Mouse (Mus musculus) mouse trophoblast stem cell (cell line): Measurements from ENCODE around the gene Krt13.

Experiments used
- in situ Hi-C, 2 experiments: fragments of 300-500 bp; cut with MseI, MboI; formaldehyde crosslinking; loops; 2 replicates in 1 of 2; 3 replicates in 1 of 2; pipeline ENCODE4 v1.15.1; 2025

The Krt13 gene

DNA sequence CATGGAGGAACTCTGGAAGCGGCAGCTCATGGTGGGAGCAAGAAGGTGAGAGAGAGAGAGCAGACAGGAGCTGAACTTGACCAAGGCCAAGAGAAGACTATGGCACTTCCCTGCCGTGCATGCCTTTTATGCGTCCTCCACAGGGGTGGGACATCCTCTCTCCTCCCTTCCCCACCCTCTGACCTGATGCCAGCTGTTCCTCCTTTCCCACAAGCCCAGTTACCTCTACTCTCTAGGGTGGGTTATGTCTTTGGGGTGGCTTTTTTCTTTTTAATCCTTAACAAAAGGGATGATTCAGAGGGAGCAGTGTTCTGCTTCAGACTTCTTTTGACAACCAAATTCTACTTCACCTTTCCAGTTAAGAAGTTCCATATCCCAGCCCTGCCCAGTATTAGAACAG lies at the start of gene Krt13:
TSS of gene Krt13 (minus strand) at position 101 of the 400 bp plus-strand sequence.
- in situ Hi-C loops, result no loop called here

DNA sequence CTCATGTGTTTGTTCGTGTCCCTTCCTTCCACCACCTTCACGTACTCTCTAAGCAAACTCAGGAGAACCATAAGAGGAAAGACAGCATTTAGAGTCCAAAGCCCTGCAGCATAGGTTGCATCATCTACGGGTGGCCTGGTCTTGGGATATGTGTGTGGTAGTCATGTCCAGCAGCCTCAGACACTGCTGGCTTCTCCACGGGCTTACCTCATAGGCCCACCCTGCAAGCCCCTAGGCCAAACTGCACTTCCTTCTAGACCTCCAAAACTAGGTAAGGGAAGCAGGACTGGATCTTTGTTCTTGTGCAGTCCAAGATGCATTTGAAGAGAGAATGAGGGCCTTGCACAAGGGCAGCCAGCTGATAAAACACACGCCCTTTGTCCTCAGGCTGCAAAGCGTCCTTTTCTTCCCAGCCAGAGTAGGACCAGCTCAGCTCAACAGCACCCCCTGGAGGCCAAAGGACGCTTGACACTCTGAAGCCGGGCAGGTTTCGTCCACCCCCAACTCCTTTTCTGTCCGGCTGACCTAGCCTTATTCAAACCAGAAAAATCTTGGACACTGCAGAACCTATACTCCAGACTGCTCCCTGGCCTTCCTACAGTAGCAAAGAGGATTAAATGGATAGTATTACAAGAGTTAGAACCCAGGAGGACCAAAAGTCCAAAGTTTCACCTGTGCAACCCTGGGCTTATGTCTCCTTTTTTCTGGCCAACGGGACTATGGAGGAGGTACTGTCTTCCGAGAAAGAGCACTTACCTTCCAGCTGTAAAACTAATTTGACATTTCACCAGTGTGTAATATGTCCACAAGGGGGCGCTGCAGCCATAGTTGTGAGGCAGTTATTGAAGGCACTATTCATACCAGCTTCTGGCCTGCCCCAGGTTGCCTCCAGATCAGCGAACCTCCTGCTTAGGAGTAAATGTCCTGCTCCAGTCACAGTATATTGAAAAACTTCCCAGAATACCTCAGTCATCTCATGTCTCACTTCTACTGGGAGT lies 47.7 kb upstream of the Krt13 start:
- in situ Hi-C loops, result loop anchor here (5.0 kb wide), 2 partner anchors 102 to 112 kb away; no protein-coding TSS in a partner anchor

DNA sequence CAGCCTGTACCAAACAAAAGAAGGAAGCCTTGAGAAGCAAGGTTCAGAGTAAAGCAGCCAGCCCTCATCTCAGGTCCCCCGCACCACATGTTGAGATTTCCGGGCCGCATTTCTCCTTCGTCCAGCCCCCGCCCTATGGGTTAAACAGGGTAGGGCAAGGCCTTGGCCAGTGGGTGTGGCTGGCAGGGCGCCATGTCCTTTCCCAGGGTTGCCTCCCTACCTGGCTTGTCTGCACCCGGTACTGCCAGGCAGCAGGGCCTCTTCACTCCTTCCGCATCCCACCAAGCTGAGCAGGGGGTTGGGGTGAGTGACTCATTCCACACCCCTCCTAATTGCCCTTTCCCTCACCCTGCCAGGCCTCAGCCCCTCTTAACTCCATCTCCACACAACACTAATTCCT lies 46.7 kb upstream of the Krt13 start:
- in situ Hi-C loops, result loop anchor here (5.0 kb wide), 2 partner anchors 101 to 111 kb away; no protein-coding TSS in a partner anchor

DNA sequence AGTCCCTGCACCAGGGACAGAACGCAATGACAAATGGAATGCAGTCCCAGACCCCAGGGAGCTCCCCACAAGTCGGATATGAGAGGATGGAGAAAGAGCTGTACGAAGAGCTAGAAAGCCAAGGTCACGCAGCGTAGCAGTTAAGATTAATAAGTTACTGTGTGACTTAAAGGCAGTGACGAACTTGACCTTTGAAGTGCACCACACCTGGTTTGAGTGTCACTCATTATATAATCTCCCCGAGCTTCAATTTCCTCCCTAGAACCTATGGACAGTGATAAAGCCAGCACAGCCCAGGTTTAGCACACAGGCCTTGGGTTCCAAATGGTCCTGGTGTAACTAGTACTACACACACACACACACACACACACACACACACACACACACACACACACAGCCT lies 43.0 kb upstream of the Krt13 start:
- in situ Hi-C loops, result no loop called here

DNA sequence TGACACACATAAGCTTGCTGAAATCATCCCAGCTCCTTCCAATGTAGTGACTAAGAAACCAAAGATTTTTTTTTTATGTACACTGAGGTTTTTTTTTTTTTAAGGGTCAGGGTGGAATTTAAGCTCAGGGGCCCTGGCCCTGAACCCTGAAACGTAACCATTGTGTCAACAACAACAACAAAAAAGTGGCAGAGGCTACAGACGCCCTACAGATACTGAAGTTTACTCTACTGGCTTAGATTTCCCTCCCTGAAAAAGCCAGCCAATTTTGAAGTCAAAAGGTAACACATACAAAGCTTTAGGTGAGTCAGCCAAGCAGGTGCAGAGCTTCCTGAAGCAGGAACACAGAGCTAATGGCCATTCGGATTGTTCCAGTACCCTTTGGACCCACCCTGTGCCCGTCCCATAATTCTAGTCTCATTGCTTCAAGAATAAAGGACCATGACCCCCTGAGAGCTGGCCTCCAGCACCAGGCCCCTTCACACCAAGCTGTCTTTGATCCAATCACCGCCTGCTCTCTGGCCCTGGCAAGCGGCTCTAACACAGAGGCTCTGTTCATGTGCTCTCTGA lies 36.6 kb upstream of the Krt13 start:
- in situ Hi-C loops, result no loop called here

DNA sequence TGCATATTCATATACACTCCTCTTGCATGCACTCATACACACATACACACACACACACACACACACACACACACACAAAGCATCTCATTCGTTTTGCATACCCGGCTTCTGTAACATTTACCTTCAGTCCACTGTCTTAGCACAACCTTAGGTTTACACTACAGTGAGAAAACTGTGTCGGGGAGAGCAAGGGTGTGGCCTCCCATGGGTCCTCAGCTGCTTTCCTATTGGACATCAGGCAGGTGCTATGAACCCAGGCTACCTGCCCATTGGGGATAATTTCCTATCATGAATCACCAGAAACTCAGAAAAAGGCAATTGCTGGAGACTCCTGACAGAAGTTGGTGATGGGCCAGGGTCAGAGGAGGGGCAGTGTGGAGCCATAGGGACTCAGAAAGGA lies 36.0 kb upstream of the Krt13 start:
- in situ Hi-C loops, result no loop called here

DNA sequence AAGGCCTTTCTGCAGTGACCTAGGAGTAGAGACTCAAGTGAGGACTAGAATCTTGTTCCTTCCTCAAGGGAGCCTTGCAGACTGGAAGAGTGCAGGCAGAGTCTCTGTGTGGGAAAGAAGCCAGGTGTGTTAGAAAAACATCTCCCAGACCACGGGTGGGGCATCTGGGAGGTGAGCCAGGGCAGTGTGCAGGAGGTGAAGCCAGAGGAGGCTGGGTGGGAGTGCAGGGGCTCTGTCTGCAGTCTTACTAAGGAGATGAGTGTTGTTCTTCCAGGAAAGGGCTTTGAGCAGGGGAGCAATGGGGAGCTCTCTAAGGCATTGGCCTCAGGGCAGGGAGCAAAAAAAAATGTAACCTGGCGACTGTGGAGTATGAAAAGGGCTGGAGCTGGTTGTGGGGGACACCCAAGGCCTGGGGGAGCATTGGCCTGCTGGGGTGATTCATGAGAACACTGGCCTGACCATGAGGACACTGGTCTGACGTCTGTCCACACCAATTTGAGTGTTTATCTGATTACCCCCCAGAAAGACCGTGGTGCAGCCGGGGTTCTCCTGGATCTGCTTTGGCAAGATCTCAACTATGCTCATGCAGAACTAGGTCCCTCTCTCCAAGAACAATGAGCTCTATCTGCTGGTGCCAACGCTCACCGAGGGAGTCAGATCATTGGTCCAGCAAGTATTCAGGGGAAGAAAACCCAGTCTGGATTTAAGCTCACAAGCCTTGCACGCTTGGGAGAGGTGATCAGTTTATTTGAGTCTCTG lies 34.3 kb upstream of the Krt13 start:
- in situ Hi-C loops, result no loop called here

DNA sequence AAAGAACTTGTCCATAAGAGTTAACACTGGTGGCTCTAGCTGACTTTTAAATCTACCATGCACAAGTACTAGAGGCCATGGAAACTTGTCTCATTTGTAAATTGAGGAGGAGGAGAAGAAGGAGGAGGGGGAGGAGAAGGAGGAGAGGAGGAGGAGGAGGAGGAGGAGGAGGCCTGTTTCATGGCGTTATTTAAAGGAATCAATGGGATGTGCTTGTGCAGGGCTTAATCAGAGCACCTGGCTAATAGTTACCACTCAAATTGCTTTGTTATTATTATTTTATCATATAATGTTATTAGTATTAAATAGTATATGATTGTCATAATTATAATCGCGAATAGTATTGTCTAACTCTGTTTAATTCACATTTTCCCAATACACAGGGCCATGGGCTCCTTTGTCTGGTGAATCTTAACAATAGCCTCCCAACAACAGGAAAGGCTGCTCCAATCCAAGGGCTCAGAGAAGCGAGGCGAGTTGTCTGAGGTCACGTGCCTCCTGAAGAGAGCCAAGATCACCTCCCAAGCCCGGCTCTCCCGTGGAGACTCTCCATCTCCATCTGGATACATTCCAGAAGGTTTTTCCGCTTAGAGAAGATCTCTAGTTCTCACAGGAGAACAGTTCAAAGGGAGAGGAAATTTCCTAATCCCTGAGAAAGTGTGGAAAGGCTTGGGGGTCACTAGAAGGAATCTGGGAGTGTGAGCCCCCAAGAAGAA lies 27.4 kb upstream of the Krt13 start, which contains the start of gene Krt19:
TSS of gene Krt19 (minus strand) at position 51 of the 716 bp plus-strand sequence.
- in situ Hi-C loops, result no loop called here

DNA sequence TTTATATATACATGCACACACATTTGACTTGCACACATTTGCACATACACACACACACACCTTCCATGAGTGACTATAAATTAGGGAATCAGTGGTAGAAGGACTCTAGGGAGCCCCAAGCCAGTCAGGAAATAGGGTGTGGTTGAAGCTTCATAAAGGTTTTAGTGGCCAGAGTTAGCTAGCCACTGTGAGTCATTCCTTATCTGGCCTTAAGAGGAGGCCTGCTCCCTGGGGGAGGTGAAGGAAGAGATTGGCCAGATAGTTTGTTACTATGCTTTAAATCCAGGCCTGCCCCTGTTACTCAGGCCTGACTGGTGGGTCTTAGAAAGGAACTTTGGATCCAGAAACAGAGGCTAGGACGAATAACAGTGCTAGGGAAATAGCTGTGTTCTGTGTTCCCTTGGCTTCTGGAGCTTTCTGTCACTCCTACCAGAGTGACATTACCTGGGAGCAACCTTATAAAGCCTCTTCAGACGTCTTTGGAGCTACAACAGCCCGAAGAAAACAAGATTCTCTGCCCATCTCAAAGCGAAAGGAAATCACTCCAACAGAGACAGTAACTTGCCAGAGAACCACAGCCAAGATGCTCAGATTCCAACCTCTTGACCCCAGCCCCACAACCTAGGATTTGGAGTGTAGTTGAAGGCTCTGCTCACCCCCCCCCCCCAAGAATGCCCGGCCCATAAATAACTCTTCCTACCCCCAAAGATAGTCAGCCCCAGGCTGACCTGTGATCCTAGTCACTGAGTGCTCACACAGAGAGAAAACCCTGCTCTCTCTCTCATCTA lies 26.4 kb upstream of the Krt13 start:
- in situ Hi-C loops, result no loop called here

DNA sequence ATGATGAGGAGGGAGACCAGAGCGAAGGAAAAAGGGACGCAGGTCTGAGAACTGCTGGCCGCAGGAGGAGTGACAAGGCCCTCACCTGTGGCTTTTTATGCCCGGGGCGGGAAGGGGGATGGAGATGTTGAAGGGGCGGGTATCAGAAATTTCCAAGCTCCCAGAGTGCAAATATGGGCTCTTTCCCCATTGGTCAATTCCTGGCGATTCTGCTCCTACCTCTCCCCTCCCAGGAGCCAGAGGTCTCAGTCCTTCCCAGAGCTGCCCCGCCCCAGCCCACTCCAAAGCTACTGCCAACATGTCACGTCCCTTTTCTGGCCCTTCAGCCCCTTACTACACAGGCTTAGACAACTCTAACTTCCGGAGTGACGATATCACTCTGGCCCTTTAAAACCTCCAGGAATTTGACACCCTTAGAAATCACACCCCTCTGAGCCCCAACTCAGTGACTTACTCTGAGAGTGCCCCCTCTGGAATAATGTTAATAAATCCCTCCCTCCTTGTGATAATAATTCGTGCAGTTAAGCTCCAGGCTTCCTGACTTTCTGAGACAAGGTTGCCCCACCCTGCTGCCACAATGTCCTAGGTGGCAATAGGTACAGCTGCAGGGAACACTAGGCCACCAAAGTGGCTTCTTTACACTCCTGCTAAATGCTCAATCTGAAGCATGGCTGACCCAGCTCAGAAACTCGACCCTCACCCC lies 24.6 kb upstream of the Krt13 start:
- in situ Hi-C loops, result no loop called here

DNA sequence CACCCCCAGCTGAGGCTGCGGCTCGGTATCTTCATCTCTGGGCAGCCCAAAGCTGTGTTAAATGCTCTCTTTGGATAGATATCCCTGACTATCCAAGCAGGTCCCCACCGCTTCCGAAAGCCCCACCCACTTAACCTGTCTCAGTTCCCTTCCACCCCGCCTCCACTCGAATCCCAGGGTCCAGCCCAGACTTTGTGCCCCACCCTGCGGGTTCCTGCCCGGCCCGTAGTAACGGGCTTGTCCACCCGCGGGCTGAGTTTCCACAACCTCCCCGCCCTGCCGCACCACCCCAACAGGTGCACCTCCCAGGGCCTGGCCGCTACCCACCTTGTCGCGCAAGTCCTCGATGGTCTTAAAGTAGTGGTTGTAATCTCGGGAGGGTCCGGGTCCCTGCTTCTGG lies 23.7 kb upstream of the Krt13 start:
- in situ Hi-C loops, result no loop called here

DNA sequence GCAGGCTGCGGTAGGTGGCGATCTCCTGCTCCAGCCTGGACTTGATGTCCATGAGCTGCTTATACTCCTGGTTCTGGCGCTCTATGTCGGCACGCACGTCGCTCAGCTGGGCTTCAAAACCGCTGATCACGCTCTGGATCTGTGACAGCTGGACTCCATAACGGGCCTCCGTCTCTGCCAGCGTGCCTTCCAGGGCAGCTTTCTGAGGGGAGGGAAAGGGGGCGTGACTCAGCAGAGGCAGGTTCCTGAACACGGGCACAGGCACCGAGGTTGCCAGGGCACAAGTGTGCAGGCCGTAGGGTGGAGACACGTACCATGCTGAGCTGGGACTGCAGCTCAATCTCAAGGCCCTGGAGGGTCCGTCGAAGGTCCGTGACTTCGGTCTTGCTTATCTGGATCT lies 19.6 kb upstream of the Krt13 start:
- in situ Hi-C loops, result no loop called here

DNA sequence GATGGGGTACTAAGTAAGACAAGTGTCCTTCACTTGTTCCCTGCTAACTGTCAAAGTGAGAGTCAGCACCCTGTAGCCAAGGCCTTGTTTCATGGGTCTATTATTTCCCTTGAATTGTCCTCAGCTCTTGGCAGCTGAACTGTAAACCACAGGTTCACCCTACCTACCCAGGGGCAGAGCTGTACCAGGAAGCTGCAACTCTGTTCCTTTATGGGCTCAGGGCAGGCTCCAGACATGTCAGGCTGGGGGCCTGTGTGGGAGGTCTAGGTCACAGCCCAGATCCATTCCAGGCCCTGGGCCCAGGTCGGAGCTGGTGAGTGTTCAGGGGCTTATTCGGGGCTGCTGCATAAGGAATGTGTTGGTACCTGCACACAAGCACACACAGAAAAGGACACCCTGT lies 18.0 kb upstream of the Krt13 start:
- in situ Hi-C loops, result no loop called here

DNA sequence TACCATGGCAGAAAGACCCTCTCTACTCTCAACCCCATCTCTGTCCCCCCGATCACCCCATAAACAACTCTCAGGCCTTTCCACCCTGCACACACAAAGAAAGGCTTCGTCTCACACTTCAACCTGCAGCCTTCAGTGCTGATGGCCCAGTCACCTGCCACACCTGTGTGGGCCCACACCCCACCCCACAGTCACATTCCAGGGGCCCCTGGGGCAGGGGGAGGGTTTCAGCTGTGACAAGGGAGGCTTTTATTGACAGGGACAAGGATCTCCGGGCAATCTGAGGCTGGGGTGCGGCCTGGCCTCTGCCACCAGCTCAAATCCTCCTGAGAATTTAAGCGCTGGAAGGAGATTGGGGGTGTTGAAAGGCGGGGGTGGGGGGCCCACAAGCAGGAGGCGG lies 17.4 kb upstream of the Krt13 start:
- in situ Hi-C loops, result no loop called here

DNA sequence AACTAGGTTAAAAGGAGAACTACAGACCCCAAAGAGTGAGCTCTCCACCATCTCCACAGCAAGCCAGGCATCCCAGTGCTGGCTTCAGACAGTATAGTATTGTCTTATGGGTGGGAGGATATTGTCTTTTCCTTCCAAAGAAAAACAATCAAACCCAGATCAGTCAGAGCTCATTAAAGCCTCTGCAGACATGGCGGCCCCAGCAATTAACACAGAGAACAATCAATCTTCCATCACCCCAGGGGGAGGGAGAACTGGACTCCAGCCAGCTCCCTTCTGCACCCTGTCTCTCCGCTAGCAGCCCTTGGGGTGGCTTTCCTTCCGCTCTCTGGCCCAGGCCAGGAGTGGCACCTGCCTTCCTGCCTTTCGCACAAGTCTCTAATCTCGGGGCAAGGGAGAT lies 16.3 kb upstream of the Krt13 start:
- in situ Hi-C loops, result no loop called here

DNA sequence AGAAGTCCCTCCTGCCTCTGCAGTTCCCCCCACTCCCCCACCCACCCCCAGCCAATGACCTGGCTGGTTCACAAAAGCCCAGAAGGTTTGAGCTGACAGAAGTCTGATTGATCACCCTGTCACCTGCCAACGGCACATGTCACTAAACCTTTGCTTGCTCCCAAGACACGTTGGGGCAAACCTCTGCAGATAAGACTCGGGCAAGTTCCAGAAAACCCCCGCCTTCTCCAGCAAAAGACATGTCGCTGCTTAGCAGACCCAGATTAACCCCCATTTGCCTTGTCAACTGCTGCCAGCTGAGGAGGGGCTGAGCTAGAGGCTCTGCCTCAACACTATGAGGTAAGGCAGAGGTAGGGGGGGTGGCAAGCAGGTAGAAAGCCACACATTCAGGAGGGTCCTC lies 15.2 kb upstream of the Krt13 start:
- in situ Hi-C loops, result no loop called here

DNA sequence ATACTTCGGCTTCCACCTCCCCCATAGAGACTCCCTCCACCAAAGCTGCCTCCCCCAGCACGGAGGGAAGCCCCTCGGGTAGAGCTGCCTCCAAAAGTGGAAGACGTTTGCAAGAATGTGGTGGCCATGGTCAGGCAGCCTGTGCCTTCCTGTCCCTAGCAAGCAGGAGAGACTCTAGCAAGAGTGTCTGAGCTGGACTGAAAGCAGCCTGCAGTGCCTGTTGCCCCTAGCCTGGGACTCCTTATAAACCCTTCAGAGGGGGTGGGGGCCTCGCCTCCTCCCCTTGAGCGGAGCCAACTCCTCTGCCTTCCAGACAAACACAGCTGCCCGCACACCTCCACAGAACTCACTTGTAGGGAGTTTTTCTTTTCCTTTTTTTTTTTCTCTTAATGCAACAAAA lies 14.4 kb upstream of the Krt13 start, which contains the start of gene Krt15:
TSS of gene Krt15 (minus strand) at position 198 of the 400 bp plus-strand sequence.
- in situ Hi-C loops, result no loop called here

DNA sequence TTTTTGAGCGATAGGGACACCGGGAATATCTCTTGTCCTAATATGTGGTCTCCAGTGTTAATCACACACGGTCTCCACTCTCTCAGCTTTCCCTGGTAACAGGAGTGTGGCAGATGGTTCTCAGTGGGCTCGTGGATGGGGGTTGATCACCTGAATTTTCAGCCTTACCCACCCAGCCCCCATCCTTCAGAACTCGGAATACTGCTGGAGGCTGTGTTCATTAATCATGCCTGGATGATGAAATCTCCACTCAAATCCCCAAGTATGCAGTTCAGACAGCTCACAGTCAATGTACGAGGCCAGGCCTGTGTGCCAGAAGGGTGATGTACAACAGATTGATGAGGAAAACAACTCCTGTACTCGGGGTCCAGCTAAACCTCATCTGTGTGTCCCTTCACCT lies 3.5 kb upstream of the Krt13 start:
- in situ Hi-C loops, result no loop called here

DNA sequence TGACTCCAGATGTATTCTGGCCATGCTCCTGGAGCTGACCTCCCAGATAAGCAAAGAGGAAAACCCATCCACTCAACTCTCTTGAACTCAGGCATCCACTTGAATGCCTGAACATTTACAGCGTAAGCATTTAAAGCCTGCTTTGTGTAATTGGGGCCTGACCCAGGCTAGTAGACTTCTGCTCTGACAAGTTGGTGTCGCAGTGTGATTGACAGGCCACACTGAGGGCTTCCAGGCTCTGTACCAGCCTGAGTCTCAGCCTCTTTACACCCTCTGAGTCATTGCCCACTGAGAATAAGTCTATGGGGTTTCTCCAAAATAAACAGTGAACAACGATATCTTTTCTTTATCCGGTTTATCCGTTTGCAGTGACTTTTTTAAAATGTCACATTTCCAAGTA lies 1.0 kb downstream of the Krt13 start:
- in situ Hi-C loops, result no loop called here

DNA sequence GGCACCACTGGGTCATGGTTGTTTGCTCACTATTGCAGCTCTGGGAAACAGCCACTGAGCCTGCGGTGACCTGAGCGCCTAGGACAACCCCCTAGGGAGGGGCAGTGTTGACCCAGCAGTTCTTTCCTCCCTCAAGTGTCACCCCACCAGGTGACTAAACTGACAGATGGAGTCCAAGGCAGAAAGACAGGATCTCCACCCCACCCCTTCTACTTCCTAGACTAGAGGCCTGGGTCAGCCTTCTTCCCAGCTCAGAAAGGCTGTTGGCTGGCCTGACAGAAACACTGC lies 7.7 kb downstream of the Krt13 start:
- in situ Hi-C loops, result no loop called here
